Mouse (Mus musculus): ENCODE data around the gene Adk.

- TF ChIP-seq POLR2A (IDR thresholded peaks at IDR 0.05; ENCODE audit: control insufficient read depth, low read depth, low read length): no peak
- no peak for TF ChIP-seq CTCF (IDR thresholded peaks at IDR 0.05; ENCODE audit: control insufficient read depth, insufficient read depth, insufficient replicate concordance, low read depth, low read length)
Observed at GRCm38 (mm10) chr14:21344896-21345295, 292.5 kb downstream of the Adk start.
